ENCODE assay signal across 23 mouse cellular contexts in genomic region chr11:4355430-4355829, GRCm38 (mm10).
DNase-seq lines count a peak whose midpoint lies in the region; ATAC-seq and TF ChIP-seq lines count a peak whose summit lies in the region.
"Had no signal": no experiment of that assay in that cellular context is flagged by ENCODE, and none has a peak within 500 bp of the region (broad histone marks: within the 10 kb centered on the region; RNA-seq: fewer than 3 reads in every experiment).

No protein-coding gene starts in this region.

- no peaks in the 10 kb centered on the region for H3K79me2 ChIP-seq in myocyte (ENCODE audit: control insufficient read depth, insufficient read depth)

- no peak for ATAC-seq in limb, embryonic 11.5 days (ENCODE audit: insufficient number of reproducible peaks, low FRiP score, low TSS enrichment, low read depth)
- ATAC-seq in intestine, embryonic 15.5 days, result peak; percentile 83
- ATAC-seq in granulocyte monocyte progenitor cell, adult 5-6 weeks (replicated peaks; ENCODE audit: poor library complexity, severe bottlenecking), result no peak
- ATAC-seq in megakaryocyte, adult 5-6 weeks (ENCODE audit: poor library complexity, severe bottlenecking), result no peak
- ATAC-seq in midbrain, embryonic 16.5 days, result no peak
- ATAC-seq: activated CD4-positive, CD25-positive, alpha-beta regulatory T cell, adult 4 months; forebrain, embryonic 13.5 days; forebrain, embryonic 15.5 days; forebrain, postnatal 0 days; Patski had no signal

- no peaks in the 10 kb centered on the region for H3K9me3 ChIP-seq in limb, embryonic 11.5 days (ENCODE audit: control insufficient read depth, low read length)
- no peaks in the 10 kb centered on the region for H3K9me3 ChIP-seq in limb, embryonic 10.5 days (replicated peaks)
- H3K9me3 ChIP-seq in intestine, embryonic 15.5 days, result no peaks in the 10 kb centered on the region
- 0 out of 2 replicates have a peak, but pooled peaks cover 3% of the 10 kb centered on the region for H3K9me3 ChIP-seq in midbrain, embryonic 16.5 days (replicated peaks; ENCODE audit: control insufficient read depth, low read length, poor library complexity, severe bottlenecking)
- H3K9me3 ChIP-seq: forebrain, embryonic 13.5 days; forebrain, embryonic 15.5 days had no signal

- H3K27me3 ChIP-seq in limb, embryonic 11.5 days (ENCODE audit: control insufficient read depth, insufficient read depth, low read length), result no peaks in the 10 kb centered on the region
- H3K27me3 ChIP-seq in limb, embryonic 10.5 days (ENCODE audit: low read depth, poor library complexity, severe bottlenecking), result no peaks in the 10 kb centered on the region
- no peaks in the 10 kb centered on the region for H3K27me3 ChIP-seq in intestine, embryonic 15.5 days (replicated peaks)
- H3K27me3 ChIP-seq in myocyte (ENCODE audit: control insufficient read depth, insufficient read depth, insufficient read length), result no peaks in the 10 kb centered on the region
- H3K27me3 ChIP-seq in midbrain, embryonic 16.5 days (ENCODE audit: control insufficient read depth, insufficient read depth, low read depth, low read length), result no peaks in the 10 kb centered on the region
- H3K27me3 ChIP-seq: embryonic facial prominence, embryonic 12.5 days; forebrain, embryonic 13.5 days; forebrain, embryonic 15.5 days had no signal

- H3ac ChIP-seq in myocyte (ENCODE audit: control insufficient read depth, insufficient read length), result no peak overlapping the region

- H3K4me2 ChIP-seq in limb, embryonic 11.5 days (ENCODE audit: low read depth, severe bottlenecking), result no peak overlapping the region
- peak overlapping the region; percentile 23; the same call in 1 of the 2 replicates for H3K4me2 ChIP-seq in intestine, embryonic 15.5 days (replicated peaks)
- H3K4me2 ChIP-seq in myocyte (ENCODE audit: low read depth), result peak overlapping the region; percentile 85
- H3K4me2 ChIP-seq in midbrain, embryonic 16.5 days (ENCODE audit: low read length), result no peak overlapping the region
- H3K4me2 ChIP-seq: embryonic facial prominence, embryonic 12.5 days; forebrain, embryonic 13.5 days; forebrain, embryonic 15.5 days had no signal

- DNase-seq in limb, embryonic 11.5 days (ENCODE audit: low spot score), result peak; percentile 21
- DNase-seq in limb, embryonic 10.5 days (ENCODE audit: low spot score), result no peak
- peak; percentile 60 for DNase-seq in R1 (ENCODE audit: low read depth, low spot score)
- DNase-seq: adrenal gland, adult 8-10 months; adrenal gland, postnatal 14 days; adrenal gland, postnatal 36 days; cerebellum, adult 11-12 months; cerebellum, adult 2 months; cerebellum, adult 9-10 months; cerebellum, postnatal 10 days; cerebellum, postnatal 25 days; forebrain, postnatal 0 days had no signal

- no peak overlapping the region for H3K4me3 ChIP-seq in limb, embryonic 11.5 days (ENCODE audit: low read depth, low read length)
- no peak overlapping the region for H3K4me3 ChIP-seq in limb, embryonic 10.5 days
- no peak overlapping the region for H3K4me3 ChIP-seq in intestine, embryonic 15.5 days (replicated peaks)
- H3K4me3 ChIP-seq in myocyte, result no peak overlapping the region
- H3K4me3 ChIP-seq in midbrain, embryonic 16.5 days (ENCODE audit: low read depth, low read length), result no peak overlapping the region
- H3K4me3 ChIP-seq: embryonic facial prominence, embryonic 10.5 days; embryonic facial prominence, embryonic 12.5 days; forebrain, embryonic 13.5 days; forebrain, embryonic 15.5 days had no signal

- H3K36me3 ChIP-seq in limb, embryonic 11.5 days (ENCODE audit: control insufficient read depth, insufficient read depth, low read length), result no peaks in the 10 kb centered on the region
- no peaks in the 10 kb centered on the region for H3K36me3 ChIP-seq in limb, embryonic 10.5 days
- H3K36me3 ChIP-seq in intestine, embryonic 15.5 days, result no peaks in the 10 kb centered on the region
- H3K36me3 ChIP-seq in myocyte (ENCODE audit: control insufficient read depth, insufficient read depth), result no peaks in the 10 kb centered on the region
- no peaks in the 10 kb centered on the region for H3K36me3 ChIP-seq in midbrain, embryonic 16.5 days (ENCODE audit: control insufficient read depth, insufficient read depth, low read length)
- H3K36me3 ChIP-seq: embryonic facial prominence, embryonic 10.5 days; embryonic facial prominence, embryonic 12.5 days; forebrain, embryonic 15.5 days had no signal

- TF ChIP-seq POLR2A in myocyte (IDR thresholded peaks at IDR 0.05; ENCODE audit: insufficient read length, low read depth), result no peak

- 70% methylated on average over 5 of the region's 5 CpGs for WGBS in limb, embryonic 11.5 days
- WGBS in limb, embryonic 10.5 days, result 69% methylated on average over 5 of the region's 5 CpGs
- WGBS in intestine, embryonic 15.5 days, result 39% methylated on average over 5 of the region's 5 CpGs
- WGBS in midbrain, embryonic 16.5 days, result 74% methylated on average over 5 of the region's 5 CpGs

- H3K4me1 ChIP-seq in limb, embryonic 11.5 days (ENCODE audit: control insufficient read depth, insufficient read depth, low read length), result no peaks in the 10 kb centered on the region
- no peaks in the 10 kb centered on the region for H3K4me1 ChIP-seq in limb, embryonic 10.5 days
- H3K4me1 ChIP-seq in intestine, embryonic 15.5 days (replicated peaks), result 0 out of 2 replicates have a peak, but pooled peaks cover 3% of the 10 kb centered on the region
- H3K4me1 ChIP-seq in midbrain, embryonic 16.5 days (ENCODE audit: control insufficient read depth, insufficient read depth, low read length), result 0 out of 2 replicates have a peak, but pooled peaks cover 2% of the 10 kb centered on the region
- H3K4me1 ChIP-seq: forebrain, embryonic 13.5 days; forebrain, embryonic 15.5 days had no signal

- H3K27ac ChIP-seq in limb, embryonic 11.5 days (replicated peaks; ENCODE audit: low read depth, low read length), result no peak overlapping the region
- no peak overlapping the region for H3K27ac ChIP-seq in limb, embryonic 10.5 days
- H3K27ac ChIP-seq in intestine, embryonic 15.5 days, result no peak overlapping the region
- H3K27ac ChIP-seq in midbrain, embryonic 16.5 days (ENCODE audit: low read length), result no peak overlapping the region
- H3K27ac ChIP-seq: embryonic facial prominence, embryonic 10.5 days; embryonic facial prominence, embryonic 12.5 days; forebrain, embryonic 13.5 days; forebrain, embryonic 15.5 days had no signal

- no peak overlapping the region for H3K9ac ChIP-seq in limb, embryonic 11.5 days (ENCODE audit: low read length)
- H3K9ac ChIP-seq in intestine, embryonic 15.5 days, result no peak overlapping the region
- H3K9ac ChIP-seq in midbrain, embryonic 16.5 days (ENCODE audit: low read depth, low read length), result no peak overlapping the region
- H3K9ac ChIP-seq: embryonic facial prominence, embryonic 12.5 days; forebrain, embryonic 13.5 days; forebrain, embryonic 15.5 days; forebrain, postnatal 0 days had no signal

TF ChIP-seq in myocyte, 11 proteins besides CTCF, POLR2A, EP300 and RAD21:
- TF ChIP-seq TCF3 (IDR thresholded peaks at IDR 0.05; ENCODE audit: insufficient read length, low read depth) (no peak), TCF12 (IDR thresholded peaks at IDR 0.05; ENCODE audit: insufficient read depth, poor library complexity, severe bottlenecking) (no peak), REST (IDR thresholded peaks at IDR 0.05; ENCODE audit: insufficient read depth, insufficient read length) (no peak), MAX (IDR thresholded peaks at IDR 0.05; ENCODE audit: low read depth) (no peak), CEBPB (IDR thresholded peaks at IDR 0.05; ENCODE audit: insufficient read depth, poor library complexity, severe bottlenecking) (no peak), MYOD1 (IDR thresholded peaks at IDR 0.05; ENCODE audit: control insufficient read depth in 1 of 3, insufficient read length in 2 of 3, low read depth in 2 of 3) (no peak), USF1 (IDR thresholded peaks at IDR 0.05; ENCODE audit: low read depth) (no peak), MYOG (IDR thresholded peaks at IDR 0.05; ENCODE audit: control insufficient read depth in 1 of 3, insufficient read depth in 1 of 3, insufficient read length in 2 of 3, low read depth in 2 of 3) (no peak), E2F4 (IDR thresholded peaks at IDR 0.05; ENCODE audit: insufficient read depth) (no peak), SRF (IDR thresholded peaks at IDR 0.05; ENCODE audit: control insufficient read depth, insufficient read length, low read depth) (no peak), POLR2AphosphoS2 (IDR thresholded peaks at IDR 0.05; ENCODE audit: insufficient read length, low read depth) (no peak)

Comparison
In these comparisons a context has a peak if more than half of its experiments do, and no peak if none do; other contexts are left out.
1. H3K4me2 ChIP-seq: peak in intestine, embryonic 15.5 days (single experiment) and myocyte (single experiment); none in limb, embryonic 11.5 days (single experiment) and midbrain, embryonic 16.5 days (single experiment).